Mouse (Mus musculus) midbrain, embryonic 16.5 days (tissue): ENCODE measurements around the gene Gm45785. TPM values are rescaled to one million over a fixed set of nuclear protein-coding genes. Genes with fewer than 3 reads are reported as not detected.
"Not testable (repeated sequence)": the region's sequence is repeated elsewhere in the genome, so short reads cannot be mapped to it uniquely, and the experiment has no call there.

Experiments used
- ATAC-seq: fragments of 200-750 bp; cut with Nextera tagmentation; 2 replicates; pipeline ENCODE4 v1.8.0; 2017; ENCODE audit warnings: moderate TSS enrichment
- H3K27ac ChIP-seq: fragments of 300-500 bp; sonication (generic); 2 replicates; pipeline ENCODE4 v1.5.1; 2014; ENCODE audit warnings: mild to moderate bottlenecking, low read length, mixed read lengths
- H3K27me3 ChIP-seq: fragments of 300-500 bp; sonication (generic); 2 replicates; pipeline ENCODE4 v1.6.1; 2014; ENCODE audit warnings: low read depth, low read length, mixed read lengths; ENCODE audit not compliant: control insufficient read depth, insufficient read depth
- H3K36me3 ChIP-seq: fragments of 300-500 bp; sonication (generic); 2 replicates; pipeline ENCODE4 v1.6.1; 2014; ENCODE audit warnings: mild to moderate bottlenecking, low read length, moderate library complexity, mixed read lengths; ENCODE audit not compliant: control insufficient read depth, insufficient read depth
- H3K4me1 ChIP-seq: fragments of 300-500 bp; sonication (generic); 2 replicates; pipeline ENCODE4 v1.6.1; 2014; ENCODE audit warnings: mild to moderate bottlenecking, low read length, mixed read lengths; ENCODE audit not compliant: control insufficient read depth, insufficient read depth
- H3K4me2 ChIP-seq: fragments of 300-500 bp; sonication (generic); 2 replicates; pipeline ENCODE4 v1.6.1; 2014; ENCODE audit warnings: mild to moderate bottlenecking, low read length, mixed read lengths
- H3K4me3 ChIP-seq: fragments of 300-500 bp; sonication (generic); 2 replicates; pipeline ENCODE4 v1.5.1; 2014; ENCODE audit warnings: low read depth, mild to moderate bottlenecking, low read length, moderate library complexity, mixed read lengths
- H3K9ac ChIP-seq: fragments of 300-500 bp; sonication (generic); 2 replicates; pipeline ENCODE4 v1.6.1; 2014; ENCODE audit warnings: low read depth, low read length, mixed read lengths
- H3K9me3 ChIP-seq: fragments of 300-500 bp; sonication (generic); replicated peaks from 2 replicates; pipeline ENCODE4 v1.6.1; 2014; ENCODE audit warnings: mild to moderate bottlenecking, low read length, mixed read lengths; ENCODE audit not compliant: control insufficient read depth, poor library complexity, severe bottlenecking
- WGBS: fragments of 180-500 bp; shearing (Covaris S2); extraction: QIAGEN DNeasy Blood & Tissue Kit; methylation state at CpG from one replicate; pipeline ENCODE4 v1.1.7; 2014; 5-methylcytosine and 5-hydroxymethylcytosine counted together
- polyA plus RNA-seq: library from polyadenylated mRNA; unstranded; fragments of >200 nt; fragmentation: Nextera tagmentation; extraction: Ambion mirVana; gene quantifications from 2 replicates; pipeline ENCODE4 v1.2.1, GENCODE M21; 2015

Gene Gm45785
- polyA plus RNA-seq, 1 experiment from 2014 or later = 0.39 TPM

- no peaks in the 10 kb centered on the region for H3K4me1 ChIP-seq
- 89% methylated on average over 7 of the region's 7 CpGs for WGBS
- no peak overlapping the region for H3K27ac ChIP-seq
- no peak for ATAC-seq
- H3K4me2 ChIP-seq = no peak overlapping the region
- no peak overlapping the region for H3K4me3 ChIP-seq
- no peak overlapping the region for H3K9ac ChIP-seq
- H3K36me3 ChIP-seq = peaks cover 42% of the 10 kb centered on the region
- H3K9me3 ChIP-seq = no peaks in the 10 kb centered on the region
- H3K27me3 ChIP-seq = no peaks in the 10 kb centered on the region
Observed at GRCm38 (mm10) chr7:140894031-140894430, 37.9 kb upstream of the Gm45785 start.

DNA sequence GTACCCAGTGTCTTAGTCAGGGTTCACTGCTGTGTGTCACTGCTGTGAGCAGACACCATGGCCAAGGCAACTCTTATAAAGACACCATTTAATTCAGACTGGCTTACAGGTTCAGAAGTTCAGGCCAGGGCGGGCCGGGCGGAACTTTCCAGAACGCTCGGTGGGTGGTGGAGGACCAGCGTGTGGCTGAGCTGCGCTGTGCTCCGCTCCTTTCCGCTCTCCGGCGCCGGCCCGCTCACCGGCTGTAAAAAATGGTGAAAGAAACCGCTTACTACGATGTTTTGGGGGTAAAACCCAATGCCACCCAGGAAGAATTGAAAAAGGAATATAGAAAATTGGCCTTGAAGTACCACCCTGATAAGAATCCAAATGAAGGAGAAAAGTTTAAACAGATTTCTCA, 34.5 kb upstream of the Gm45785 start:
- H3K9me3 ChIP-seq, H3K4me2 ChIP-seq, H3K27ac ChIP-seq, H3K27me3 ChIP-seq, ATAC-seq, H3K4me1 ChIP-seq, H3K9ac ChIP-seq, H3K4me3 ChIP-seq: not testable (repeated sequence)
- WGBS = 96% methylated on average over 16 of the region's 16 CpGs
- peaks cover 40% of the 10 kb centered on the region for H3K36me3 ChIP-seq

GRCm38 (mm10) chr7:140882469-140882803, 26.3 kb upstream of the Gm45785 start:
- peak overlapping the region; percentile 71 for H3K4me2 ChIP-seq
- H3K9ac ChIP-seq = peak overlapping the region; percentile 82
- peak overlapping the region; percentile 93 for H3K27ac ChIP-seq
- ATAC-seq = no peak
- peaks cover 16% of the 10 kb centered on the region for H3K4me1 ChIP-seq
- peak overlapping the region; percentile 94 for H3K4me3 ChIP-seq
- H3K36me3 ChIP-seq = peaks cover 13% of the 10 kb centered on the region
- under 1% methylated on average over 12 of the region's 12 CpGs for whole genome bisulfite sequencing
- H3K27me3 ChIP-seq = no peaks in the 10 kb centered on the region
- no peaks in the 10 kb centered on the region for H3K9me3 ChIP-seq

GRCm38 (mm10) chr7:140881696-140882468, 25.8 kb upstream of the Gm45785 start, which contains the start of the genes Psmd13 and Sirt3:
Gene Psmd13 (plus strand): TSS chr7:140881968.
Gene Sirt3 (minus strand): TSS chr7:140882309.
- ATAC-seq = peak; percentile 97
- no peaks in the 10 kb centered on the region for H3K9me3 ChIP-seq
- H3K4me1 ChIP-seq = peaks cover 16% of the 10 kb centered on the region
- peak within 1 kb of the TSS; percentile 94 for H3K4me3 ChIP-seq
- under 1% methylated on average over 57 of the region's 59 CpGs for WGBS
- no peaks in the 10 kb centered on the region for H3K27me3 ChIP-seq
- peak within 1 kb of the TSS; percentile 71 for H3K4me2 ChIP-seq
- peak within 1 kb of the TSS; percentile 82 for H3K9ac ChIP-seq
- peaks cover 10% of the 10 kb centered on the region for H3K36me3 ChIP-seq
- H3K27ac ChIP-seq = peak within 1 kb of the TSS; percentile 93

DNA sequence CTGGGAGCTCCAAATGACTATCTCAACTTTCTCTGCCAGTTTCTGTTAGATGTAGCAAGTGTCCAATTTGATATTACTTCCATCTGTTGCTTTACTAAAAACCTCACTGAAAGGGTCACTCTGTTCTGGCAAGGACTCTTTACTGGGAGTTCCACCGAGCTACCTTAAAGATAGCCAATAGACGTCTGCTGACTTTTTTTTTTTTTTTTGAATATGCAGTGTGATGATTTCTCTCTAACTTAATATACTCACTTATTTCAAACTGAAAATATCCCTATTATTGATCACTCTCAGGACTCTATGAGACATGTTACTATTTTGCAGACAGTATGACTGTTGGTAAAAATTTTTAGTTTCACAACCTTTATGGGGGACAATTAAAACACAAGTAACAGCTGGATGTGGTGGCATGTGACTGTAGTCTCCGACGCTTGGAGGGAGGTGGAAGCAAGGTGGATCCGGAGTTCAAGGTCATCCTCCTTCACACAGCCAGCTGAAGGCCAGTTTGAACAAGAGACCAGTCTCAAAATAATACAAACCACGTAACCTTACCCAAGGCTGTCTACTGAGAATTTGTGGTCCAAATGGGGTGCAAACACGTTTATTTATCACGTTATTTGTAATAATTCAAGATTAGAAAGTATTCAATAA, 24.9 kb upstream of the Gm45785 start:
- Histone ChIP-seq H3K27ac (peak overlapping the region; percentile 93), H3K36me3 (peaks cover 7% of the 10 kb centered on the region; the same call in 1 of the 2 replicates), H3K27me3 (no peaks in the 10 kb centered on the region), H3K9ac (peak overlapping the region; percentile 82), H3K4me2 (peak overlapping the region; percentile 71), H3K4me1 (peaks cover 16% of the 10 kb centered on the region), H3K9me3 (no peaks in the 10 kb centered on the region), H3K4me3 (peak overlapping the region; percentile 94)
- no peak for ATAC-seq
- 23% methylated on average over 8 of the region's 8 CpGs for WGBS

DNA sequence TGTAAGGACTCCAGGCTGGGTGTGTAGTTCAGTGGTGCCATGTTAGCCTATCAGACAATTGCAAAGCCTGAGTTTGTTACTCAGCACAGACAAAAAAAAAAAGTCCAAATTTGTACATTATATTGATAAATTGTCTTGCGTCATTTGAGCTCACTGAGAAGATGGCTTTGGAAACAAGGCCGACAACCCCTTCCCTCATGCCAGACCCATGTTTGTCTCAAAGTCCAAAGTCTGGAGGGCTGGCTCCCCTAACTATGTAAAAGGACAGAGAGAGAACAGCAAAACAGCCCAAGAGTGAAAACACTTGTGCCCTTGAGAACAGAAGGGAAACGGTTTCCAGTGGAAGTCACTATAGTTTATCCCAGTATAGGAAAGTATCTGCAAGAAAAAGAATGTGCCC, 24.3 kb upstream of the Gm45785 start:
- Histone ChIP-seq H3K27me3 (no peaks in the 10 kb centered on the region), H3K4me3 (no peak overlapping the region), H3K4me1 (peaks cover 16% of the 10 kb centered on the region), H3K9me3 (no peaks in the 10 kb centered on the region), H3K36me3 (peaks cover 7% of the 10 kb centered on the region; the same call in 1 of the 2 replicates), H3K9ac (no peak overlapping the region), H3K27ac (no peak overlapping the region), H3K4me2 (no peak overlapping the region)
- 96% methylated on average over 3 of the region's 3 CpGs for WGBS
- no peak for ATAC-seq

DNA sequence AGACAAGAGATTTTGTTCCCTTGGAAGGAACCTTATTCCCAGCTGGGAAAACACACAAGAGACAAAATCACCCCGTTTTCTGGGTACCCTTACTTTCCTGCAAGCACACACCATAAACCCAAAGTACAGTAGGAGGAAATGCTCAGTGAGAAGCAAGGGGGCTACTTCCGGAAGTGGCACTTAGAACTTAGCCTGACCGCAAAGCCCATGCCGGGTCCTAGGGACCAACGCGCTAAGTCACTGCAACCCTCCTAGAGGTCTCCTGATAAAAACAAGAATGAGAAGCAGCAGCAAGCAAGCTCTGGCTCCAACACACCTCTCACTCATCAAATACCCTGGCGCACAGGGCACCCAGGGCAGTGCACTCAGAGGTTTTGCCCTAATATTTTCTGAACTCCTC, 23.2 kb upstream of the Gm45785 start:
- no peak for ATAC-seq
- H3K4me2 ChIP-seq = no peak overlapping the region
- no peak overlapping the region for H3K4me3 ChIP-seq
- WGBS = 90% methylated on average over 7 of the region's 7 CpGs
- H3K4me1 ChIP-seq = peaks cover 16% of the 10 kb centered on the region
- no peak overlapping the region for H3K27ac ChIP-seq
- H3K9me3 ChIP-seq = no peaks in the 10 kb centered on the region
- no peaks in the 10 kb centered on the region for H3K27me3 ChIP-seq
- H3K36me3 ChIP-seq = peaks cover 9% of the 10 kb centered on the region; the same call in 1 of the 2 replicates
- H3K9ac ChIP-seq = no peak overlapping the region

- H3K9ac ChIP-seq = no peak overlapping the region
- WGBS = 83% methylated on average over 6 of the region's 6 CpGs
- H3K4me3 ChIP-seq = no peak overlapping the region
- H3K36me3 ChIP-seq = peaks cover 9% of the 10 kb centered on the region; the same call in 1 of the 2 replicates
- no peaks in the 10 kb centered on the region for H3K9me3 ChIP-seq
- H3K4me1 ChIP-seq = peaks cover 5% of the 10 kb centered on the region
- no peak overlapping the region for H3K27ac ChIP-seq
- no peaks in the 10 kb centered on the region for H3K27me3 ChIP-seq
- no peak overlapping the region for H3K4me2 ChIP-seq
- no peak for ATAC-seq
Observed at GRCm38 (mm10) chr7:140877364-140877763, 21.2 kb upstream of the Gm45785 start.

DNA sequence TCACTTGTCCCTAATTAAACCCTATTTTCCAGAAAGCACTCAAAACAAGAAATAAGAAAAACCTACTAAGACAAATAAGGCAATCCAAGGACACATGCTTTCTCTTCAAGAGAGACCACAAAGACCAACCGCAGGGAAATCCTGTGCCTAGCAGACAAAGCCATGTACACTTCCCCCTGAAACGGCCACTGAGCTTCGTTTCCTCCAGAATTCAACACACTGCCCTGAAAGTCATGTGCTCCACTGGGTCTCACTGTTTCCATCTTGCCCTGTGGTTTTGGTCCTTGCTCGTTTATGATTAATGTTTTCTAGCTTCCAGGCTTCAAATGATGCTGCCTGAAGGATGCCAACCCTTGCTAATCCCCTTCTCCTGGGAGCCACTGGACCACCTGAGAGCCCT, 18.1 kb upstream of the Gm45785 start:
- 87% methylated on average over 4 of the region's 4 CpGs for WGBS
- no peaks in the 10 kb centered on the region for H3K27me3 ChIP-seq
- no peak for ATAC-seq
- H3K9me3 ChIP-seq = no peaks in the 10 kb centered on the region
- no peak overlapping the region for H3K27ac ChIP-seq
- H3K4me3 ChIP-seq = no peak overlapping the region
- peaks cover 11% of the 10 kb centered on the region; the same call in 1 of the 2 replicates for H3K36me3 ChIP-seq
- no peak overlapping the region for H3K9ac ChIP-seq
- no peaks in the 10 kb centered on the region for H3K4me1 ChIP-seq
- H3K4me2 ChIP-seq = no peak overlapping the region
